Mouse (Mus musculus) kidney, adult 10 weeks (tissue): ENCODE measurements around the gene Zfp637. TPM values are rescaled to one million over a fixed set of nuclear protein-coding genes. Genes with fewer than 3 reads are reported as not detected.

ENCODE experiments used
- polyA plus RNA-seq: library from polyadenylated mRNA; stranded (reverse); fragments of 350-450 nt; fragmentation: Illumina TruSeq; extraction: RNeasy Lipid Tissue Mini Kit (QIAGEN cat#74804); gene quantifications from one replicate; pipeline ENCODE4 v1.2.3, GENCODE M21; 2014; ENCODE audit warnings: low read depth, low replicate concordance

Gene Zfp637
- 13.5 TPM for polyA plus RNA-seq

GRCm38 (mm10) chr6:117840686-117841510 lies at the start of gene Zfp637:
TSS of gene Zfp637 (plus strand) at chr6:117841180.

DNA sequence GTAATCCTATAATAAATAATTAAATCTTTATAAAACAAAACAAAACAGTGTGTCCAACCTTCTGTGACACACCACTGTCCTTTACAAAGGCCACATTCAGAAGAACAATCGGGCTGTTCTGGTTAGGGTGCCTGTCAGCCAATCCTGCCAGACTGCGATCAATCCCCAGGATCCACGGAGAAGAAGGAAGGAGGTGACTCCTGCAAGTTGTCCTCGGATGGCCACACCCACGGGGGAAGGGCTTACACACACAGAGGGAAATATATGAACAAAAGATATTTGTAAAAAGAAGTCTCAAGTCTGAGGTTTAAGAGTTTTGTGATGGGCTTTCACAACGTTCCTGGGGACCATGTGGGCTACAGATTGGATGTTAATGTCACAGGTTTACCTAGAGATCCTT lies 20.9 kb downstream of the Zfp637 start, which contains the start of gene Zfp239:
TSS of gene Zfp239 (plus strand) at position 253 of the 400 bp plus-strand sequence.

Other genes with a start within 250 kb of the Zfp637 start
- gene Zfp239, start 20.9 kb downstream of the Zfp637 start, polyA plus RNA-seq: 4.1 TPM
- 333 TPM for gene Hnrnpf, start 59.1 kb downstream of the Zfp637 start, polyA plus RNA-seq
- 14.9 TPM for gene Fxyd4, start 96.5 kb downstream of the Zfp637 start, polyA plus RNA-seq
- gene Rasgef1a, start 170.3 kb downstream of the Zfp637 start, polyA plus RNA-seq: 0.44 TPM